Mouse (Mus musculus): ENCODE measurements around the gene Ccdc62. TPM values are rescaled to one million over a fixed set of nuclear protein-coding genes. Genes with fewer than 3 reads are reported as not detected.

The Ccdc62 gene
- 5.8 and 8.6 TPM in 2 replicates for total RNA-seq (2017)

DNA sequence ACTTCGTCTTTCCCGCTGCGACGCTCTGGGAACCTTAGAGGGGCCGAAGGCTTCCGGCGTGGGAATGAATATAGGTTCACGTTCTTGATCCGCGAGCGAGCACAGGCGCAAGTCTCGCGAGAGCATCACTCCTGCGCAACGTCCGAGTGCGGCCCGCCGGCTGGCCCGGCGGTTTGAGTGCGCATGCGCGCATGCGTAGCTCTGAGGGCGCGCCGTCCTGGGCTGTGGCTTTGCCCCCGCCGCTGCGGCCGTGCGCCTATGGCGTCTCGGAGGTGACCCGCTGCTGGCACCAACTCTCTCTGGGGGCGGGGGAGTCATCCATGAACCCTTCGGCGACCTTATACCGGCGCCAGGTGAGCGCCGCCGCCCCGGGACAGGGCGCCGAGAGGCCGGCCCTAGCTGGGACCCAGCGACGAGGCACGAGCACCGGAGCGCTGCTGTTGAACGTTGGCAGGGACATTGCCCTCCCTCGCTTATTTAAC is at the start of gene Ccdc62:
Gene Ccdc62, plus strand, starts transcription at position 172 of the 482 bp plus-strand sequence.
- peak; percentile 85 for ATAC-seq (ENCODE audit: extremely low read depth, insufficient number of reproducible peaks, low FRiP score, poor library complexity, severe bottlenecking)

DNA sequence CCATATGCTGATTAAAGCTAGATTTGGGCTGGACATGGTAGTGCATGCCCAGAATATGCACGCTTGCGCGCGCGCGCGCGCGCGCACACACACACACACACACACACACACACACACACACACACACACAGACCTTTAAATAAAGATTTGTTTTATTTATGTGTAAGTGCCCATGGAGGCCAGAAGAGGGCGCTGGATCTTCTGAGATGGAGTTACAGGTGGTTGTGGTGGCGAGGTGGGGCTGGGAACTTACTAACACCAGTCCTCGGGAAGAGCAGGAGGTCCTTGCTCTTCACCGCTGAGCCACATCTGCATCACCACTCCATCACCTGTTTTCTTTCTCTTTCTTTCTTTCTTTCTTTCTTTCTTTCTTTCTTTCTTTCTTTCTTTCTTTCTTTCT is 49.7 kb upstream of the Ccdc62 start:
- ATAC-seq (ENCODE audit: extremely low read depth, insufficient number of reproducible peaks, low FRiP score, poor library complexity, severe bottlenecking) = no peak

GRCm38 (mm10) chr5:123883891-123884290 is 46.6 kb upstream of the Ccdc62 start:
- ATAC-seq (ENCODE audit: extremely low read depth, insufficient number of reproducible peaks, low FRiP score, poor library complexity, severe bottlenecking) = no peak

- ATAC-seq (ENCODE audit: extremely low read depth, insufficient number of reproducible peaks, low FRiP score, poor library complexity, severe bottlenecking) = peak; percentile 47; the same call in 1 of the 2 replicates
These were observed 46.1 kb upstream of the Ccdc62 start for GRCm38 (mm10) chr5:123884332-123884731.

GRCm38 (mm10) chr5:123886365-123886764 is 44.1 kb upstream of the Ccdc62 start:
- ATAC-seq (ENCODE audit: extremely low read depth, insufficient number of reproducible peaks, low FRiP score, poor library complexity, severe bottlenecking) = peak; percentile 49

GRCm38 (mm10) chr5:123890312-123890711 is 40.2 kb upstream of the Ccdc62 start:
- no peak for ATAC-seq (ENCODE audit: extremely low read depth, insufficient number of reproducible peaks, low FRiP score, poor library complexity, severe bottlenecking)

- ATAC-seq (ENCODE audit: extremely low read depth, insufficient number of reproducible peaks, low FRiP score, poor library complexity, severe bottlenecking) = no peak
These were observed 39.5 kb upstream of the Ccdc62 start for GRCm38 (mm10) chr5:123890987-123891386.

GRCm38 (mm10) chr5:123891669-123892068 is 38.8 kb upstream of the Ccdc62 start:
- ATAC-seq (ENCODE audit: extremely low read depth, insufficient number of reproducible peaks, low FRiP score, poor library complexity, severe bottlenecking) = peak; percentile 59; the same call in 1 of the 2 replicates

DNA sequence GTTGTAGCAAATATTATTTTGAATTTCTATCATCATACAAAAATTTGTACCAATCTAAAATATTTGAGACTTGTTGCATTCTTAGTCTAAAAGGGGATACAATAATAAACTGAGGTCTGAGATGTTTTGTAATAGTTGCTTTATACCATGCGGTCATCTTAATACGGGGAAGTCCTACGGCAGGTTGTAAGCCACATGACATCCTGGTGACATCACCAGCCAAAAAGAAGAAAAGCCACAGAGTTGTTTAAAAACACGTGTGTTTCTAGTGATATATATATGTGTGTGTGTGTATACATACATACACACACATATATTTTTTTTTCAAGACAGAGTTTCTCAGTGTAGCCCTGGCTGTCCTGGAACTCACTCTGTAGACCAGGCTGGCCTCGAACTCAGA is 37.0 kb upstream of the Ccdc62 start:
- ATAC-seq (ENCODE audit: extremely low read depth, insufficient number of reproducible peaks, low FRiP score, poor library complexity, severe bottlenecking) = peak; percentile 58

DNA sequence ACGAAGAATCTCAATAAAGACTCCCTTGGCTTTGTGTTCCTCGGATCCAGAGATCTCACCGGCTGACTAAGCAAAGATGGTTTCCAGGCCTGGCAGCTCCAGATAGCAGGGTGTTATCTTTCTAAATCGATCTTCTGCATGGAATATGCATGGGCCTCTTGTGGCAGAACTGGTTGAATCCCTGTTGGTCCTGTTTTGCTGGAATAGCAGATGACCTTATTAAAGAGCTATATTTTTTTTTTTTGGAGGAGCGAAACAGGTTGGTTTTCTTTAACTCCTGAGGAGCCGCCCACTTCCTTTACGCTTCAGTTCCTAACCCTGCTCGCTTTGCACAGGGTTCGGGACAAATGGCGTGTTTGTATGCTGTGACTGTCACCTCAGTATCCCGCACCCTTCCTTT is 34.1 kb upstream of the Ccdc62 start:
- no peak for ATAC-seq (ENCODE audit: extremely low read depth, insufficient number of reproducible peaks, low FRiP score, poor library complexity, severe bottlenecking)

DNA sequence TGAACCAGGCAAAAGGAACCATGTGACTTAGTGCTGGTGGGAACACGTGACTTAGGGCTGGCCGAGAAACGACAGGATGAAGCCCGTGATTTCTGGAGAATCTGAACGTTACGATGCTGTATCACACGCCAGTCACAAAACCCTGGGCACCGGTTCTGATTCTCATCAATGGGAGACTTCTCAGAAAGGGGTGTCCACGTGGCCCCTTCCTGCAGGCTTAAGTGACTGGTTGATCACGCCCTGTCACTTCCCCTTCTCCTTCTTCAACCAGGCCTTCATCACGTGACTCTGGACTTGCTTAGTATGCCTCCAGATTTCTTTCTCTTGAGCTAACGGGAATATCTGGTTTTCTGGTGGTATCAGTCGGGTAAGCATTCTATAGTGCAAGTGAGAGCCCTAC is 33.1 kb upstream of the Ccdc62 start:
- ATAC-seq (ENCODE audit: extremely low read depth, insufficient number of reproducible peaks, low FRiP score, poor library complexity, severe bottlenecking) = peak; percentile 70

- no peak for ATAC-seq (ENCODE audit: extremely low read depth, insufficient number of reproducible peaks, low FRiP score, poor library complexity, severe bottlenecking)
These were observed 26.3 kb upstream of the Ccdc62 start for GRCm38 (mm10) chr5:123904059-123904672.

GRCm38 (mm10) chr5:123906146-123906975 is 24.1 kb upstream of the Ccdc62 start:
- ATAC-seq (ENCODE audit: extremely low read depth, insufficient number of reproducible peaks, low FRiP score, poor library complexity, severe bottlenecking) = no peak

DNA sequence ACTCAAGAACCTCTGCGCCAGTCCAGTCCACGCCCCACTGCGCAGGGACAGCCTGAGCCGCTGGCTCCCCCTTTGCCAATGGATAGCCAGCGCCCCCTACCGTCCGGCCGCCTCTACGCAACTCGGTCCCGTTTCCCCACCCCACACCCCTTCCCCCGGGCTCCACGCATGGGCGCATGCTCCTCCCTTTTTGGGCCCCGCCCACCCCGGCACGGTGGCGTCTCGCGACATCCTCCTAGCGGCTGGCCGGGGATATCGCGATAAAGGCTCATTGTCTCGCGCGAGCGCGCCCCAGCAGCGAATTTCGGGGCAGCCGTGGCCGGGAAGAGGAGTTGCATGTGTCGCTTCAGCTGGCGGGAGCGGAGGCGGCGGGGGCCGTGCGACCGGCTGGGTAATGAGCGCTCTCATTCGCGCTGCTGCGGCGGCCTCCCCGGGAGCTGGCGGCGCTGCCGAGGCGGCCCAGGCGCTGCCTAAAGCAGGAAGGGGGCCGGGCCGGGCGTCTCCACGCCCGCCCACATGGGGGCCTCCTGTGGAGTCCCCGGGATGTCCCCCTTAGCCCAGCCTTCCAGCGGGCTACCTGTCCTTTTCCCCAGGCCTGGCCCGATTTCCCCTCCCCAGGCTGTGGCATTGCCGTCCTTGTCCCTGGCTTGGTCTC is 23.4 kb upstream of the Ccdc62 start, which contains the start of gene Denr:
Gene Denr, plus strand, starts transcription at position 200 of the 655 bp plus-strand sequence.
- ATAC-seq (ENCODE audit: extremely low read depth, insufficient number of reproducible peaks, low FRiP score, poor library complexity, severe bottlenecking) = peak; percentile 91

DNA sequence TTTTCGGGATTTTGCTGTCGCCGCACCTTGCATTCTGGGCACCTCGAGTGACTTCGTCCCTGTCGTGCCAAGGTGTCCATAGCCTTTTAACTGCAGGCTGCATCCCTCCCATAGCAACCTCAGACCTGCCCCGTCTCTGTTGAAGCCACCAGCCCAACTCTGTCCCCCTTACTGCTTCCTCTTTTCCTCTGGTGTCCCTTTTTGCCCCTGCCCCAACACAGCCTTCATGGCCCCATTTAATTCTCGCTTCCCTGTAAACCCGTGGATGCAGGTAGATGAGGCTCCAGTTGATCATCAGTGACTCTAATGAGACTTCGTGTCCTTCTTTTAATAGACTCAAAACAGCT is 22.9 kb upstream of the Ccdc62 start:
- ATAC-seq (ENCODE audit: extremely low read depth, insufficient number of reproducible peaks, low FRiP score, poor library complexity, severe bottlenecking) = no peak

DNA sequence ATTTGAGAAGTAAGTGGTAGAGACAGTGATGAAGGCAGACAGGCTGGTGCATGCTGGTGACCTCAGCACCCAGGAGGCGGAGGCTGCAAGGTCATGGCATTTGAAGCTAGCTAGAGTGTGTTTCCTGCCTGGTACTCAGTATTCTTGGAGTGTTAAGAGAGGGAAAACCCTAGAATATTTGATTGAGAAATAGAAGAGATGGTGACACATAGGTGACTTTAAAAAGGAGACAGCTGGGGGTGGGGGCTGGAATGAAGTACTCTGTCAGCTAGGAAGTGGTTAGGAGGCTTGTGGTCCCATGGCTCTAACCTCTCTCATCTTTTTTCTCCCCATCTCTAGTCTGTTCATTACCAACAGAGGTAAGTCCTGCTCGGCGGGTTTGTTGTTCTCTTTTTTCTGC is 15.6 kb upstream of the Ccdc62 start:
- 0 out of 2 replicates have a peak, but pooled peaks have one; percentile 26 for ATAC-seq (ENCODE audit: extremely low read depth, insufficient number of reproducible peaks, low FRiP score, poor library complexity, severe bottlenecking)

DNA sequence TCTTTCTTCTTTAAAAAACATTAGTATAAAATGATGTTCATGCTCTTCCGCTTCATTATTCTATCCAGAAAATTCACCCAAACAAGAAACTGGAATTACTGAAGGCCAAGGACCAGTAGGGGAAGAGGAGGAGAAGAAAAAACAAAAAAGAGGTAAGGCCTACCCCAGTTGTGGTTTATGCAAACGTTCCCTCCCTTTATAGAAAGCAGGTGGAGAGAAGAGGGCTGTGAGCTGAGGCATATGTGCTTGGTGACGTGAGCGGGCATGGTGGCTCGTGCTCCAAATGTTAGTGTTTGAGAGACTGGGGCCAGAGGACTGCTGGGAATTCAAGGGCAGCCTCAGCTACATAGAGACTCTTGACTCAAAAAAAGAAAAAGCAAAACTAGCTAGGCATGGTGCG is 8.4 kb upstream of the Ccdc62 start:
- ATAC-seq (ENCODE audit: extremely low read depth, insufficient number of reproducible peaks, low FRiP score, poor library complexity, severe bottlenecking) = no peak

DNA sequence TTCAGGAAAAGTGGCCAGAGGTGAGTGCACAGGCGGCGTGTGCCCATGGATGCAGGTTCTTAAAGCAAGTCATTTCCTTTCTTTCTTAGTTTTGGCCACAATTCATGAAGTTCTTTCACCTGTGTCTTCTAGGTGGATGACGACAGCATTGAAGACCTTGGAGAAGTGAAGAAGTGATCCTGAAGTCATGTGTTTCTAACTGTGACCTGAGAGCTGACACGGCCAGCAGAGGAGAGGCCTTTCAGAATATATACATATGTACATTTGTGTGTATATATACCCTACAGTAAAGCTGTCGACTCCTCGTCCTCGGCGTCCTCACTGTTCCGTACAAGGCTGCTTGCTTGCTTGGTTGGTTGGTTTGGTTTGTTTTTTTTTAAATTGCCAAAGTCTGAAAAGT is 3.4 kb upstream of the Ccdc62 start, which contains the start of gene Gm43518:
Gene Gm43518, plus strand, starts transcription at position 301 of the 400 bp plus-strand sequence.
- ATAC-seq (ENCODE audit: extremely low read depth, insufficient number of reproducible peaks, low FRiP score, poor library complexity, severe bottlenecking) = no peak

- no peak for ATAC-seq (ENCODE audit: extremely low read depth, insufficient number of reproducible peaks, low FRiP score, poor library complexity, severe bottlenecking)
These were observed 652 bp downstream of the Ccdc62 start for GRCm38 (mm10) chr5:123931131-123931530.

DNA sequence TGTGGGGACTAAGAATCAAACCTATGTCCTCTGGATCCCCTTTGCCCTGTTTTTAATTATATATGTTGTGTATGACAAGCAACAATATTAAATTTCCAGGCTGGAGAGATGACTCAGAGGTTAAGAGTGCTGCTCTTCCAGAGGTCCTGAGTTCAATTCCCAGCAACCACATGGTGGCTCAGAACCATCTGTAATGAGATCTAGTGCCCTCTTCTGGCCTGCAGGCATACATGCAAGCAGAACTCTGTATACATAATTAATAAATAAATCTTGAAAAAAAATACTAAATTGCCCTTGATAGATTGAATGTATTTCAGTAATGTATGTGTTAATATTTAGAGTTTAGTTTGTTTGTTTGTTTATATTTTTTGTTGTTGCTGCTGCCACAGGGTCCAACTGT is 2.4 kb downstream of the Ccdc62 start:
- ATAC-seq (ENCODE audit: extremely low read depth, insufficient number of reproducible peaks, low FRiP score, poor library complexity, severe bottlenecking) = no peak

Data from neutrophil, adult 5-6 weeks (primary cell).